Mouse (Mus musculus): ENCODE measurements around the gene Lipe.
"Not testable (repeated sequence)": the region's sequence is repeated elsewhere in the genome, so short reads cannot be mapped to it uniquely, and the experiment has no call there.

The Lipe gene

DNA sequence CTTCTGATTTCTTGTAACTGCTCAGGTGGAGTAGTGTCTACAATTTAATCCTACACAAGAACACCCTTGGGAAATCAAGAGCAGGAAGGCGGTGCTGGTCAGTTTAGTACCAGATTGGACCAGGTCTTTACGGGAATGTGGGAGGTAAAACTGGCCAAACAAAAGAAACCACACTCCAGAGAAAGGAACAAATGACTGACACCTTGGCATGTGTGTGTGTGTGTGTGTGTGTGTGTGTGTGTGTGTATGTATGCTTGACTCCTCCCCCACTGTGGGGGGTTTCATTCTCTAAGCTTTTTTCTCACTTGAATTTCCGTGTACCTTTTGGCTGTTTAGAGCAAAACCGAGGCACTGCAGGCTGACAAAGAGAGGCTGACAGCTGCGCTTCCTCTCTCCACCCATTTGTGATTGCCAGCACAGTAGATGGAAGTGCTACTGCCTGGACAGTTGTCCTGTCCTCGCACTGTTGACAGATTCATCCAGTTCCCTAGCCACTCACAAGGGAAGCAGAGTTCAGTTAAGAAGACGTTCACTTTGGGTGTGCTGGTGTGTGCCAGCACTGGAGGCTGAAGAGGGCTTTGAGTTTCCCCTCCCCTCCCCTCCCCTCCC, 14.4 kb upstream of the Lipe start, which contains the start of gene Cxcl17:
Cxcl17 (minus strand) TSS at position 54 of the 609 bp plus-strand sequence.
- DNase-seq (ENCODE audit: low spot score), result no peak

DNA sequence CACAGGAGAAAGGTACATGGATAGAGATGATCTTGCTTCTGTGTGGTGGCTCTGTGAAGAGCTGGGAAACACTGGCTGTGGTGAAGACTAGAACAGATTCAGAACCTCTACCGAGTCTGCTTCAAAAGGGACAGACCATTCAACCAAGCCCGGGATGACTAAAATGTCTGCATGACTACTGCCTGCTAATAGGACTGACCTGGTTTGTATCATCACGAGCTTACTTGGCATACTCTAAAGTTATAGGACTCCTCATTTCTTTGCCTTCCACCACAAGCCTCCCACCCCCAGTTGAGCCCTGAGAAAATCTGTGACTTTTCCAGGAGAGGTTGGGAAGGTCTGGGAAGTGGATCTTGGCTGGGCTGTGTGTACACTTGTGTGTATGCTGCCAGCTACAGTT, 13.4 kb upstream of the Lipe start:
- DNase-seq (ENCODE audit: low spot score), result no peak

DNA sequence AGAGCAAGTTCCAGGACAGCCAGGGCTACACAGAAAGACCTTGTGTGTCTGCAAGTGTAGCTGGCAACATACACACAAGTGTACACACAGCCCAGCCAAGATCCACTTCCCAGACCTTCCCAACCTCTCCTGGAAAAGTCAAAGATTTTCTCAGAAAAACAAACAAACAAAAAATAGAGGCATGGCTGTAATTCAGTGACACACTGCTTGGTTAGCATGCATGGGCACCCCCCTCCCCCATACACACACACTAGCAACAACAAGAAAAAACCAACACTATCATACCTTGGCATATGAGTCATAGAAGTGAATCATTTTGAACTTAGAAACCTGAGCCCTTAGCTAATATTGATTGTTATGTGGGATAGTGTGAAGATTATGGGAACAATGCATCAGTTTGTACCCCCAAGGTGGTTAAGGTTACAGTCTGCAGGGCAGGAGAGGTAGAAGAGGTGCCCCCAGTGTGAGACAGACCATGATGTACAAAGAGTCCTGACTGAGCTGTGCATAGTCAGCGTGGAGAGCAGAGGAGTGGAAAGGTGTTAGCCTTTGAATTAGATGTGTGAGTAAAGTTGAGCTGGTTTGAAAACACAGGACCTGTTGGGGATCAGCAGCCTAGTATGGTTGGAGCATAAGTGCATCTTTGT, 12.6 kb upstream of the Lipe start:
- DNase-seq (ENCODE audit: low spot score), result no peak

DNA sequence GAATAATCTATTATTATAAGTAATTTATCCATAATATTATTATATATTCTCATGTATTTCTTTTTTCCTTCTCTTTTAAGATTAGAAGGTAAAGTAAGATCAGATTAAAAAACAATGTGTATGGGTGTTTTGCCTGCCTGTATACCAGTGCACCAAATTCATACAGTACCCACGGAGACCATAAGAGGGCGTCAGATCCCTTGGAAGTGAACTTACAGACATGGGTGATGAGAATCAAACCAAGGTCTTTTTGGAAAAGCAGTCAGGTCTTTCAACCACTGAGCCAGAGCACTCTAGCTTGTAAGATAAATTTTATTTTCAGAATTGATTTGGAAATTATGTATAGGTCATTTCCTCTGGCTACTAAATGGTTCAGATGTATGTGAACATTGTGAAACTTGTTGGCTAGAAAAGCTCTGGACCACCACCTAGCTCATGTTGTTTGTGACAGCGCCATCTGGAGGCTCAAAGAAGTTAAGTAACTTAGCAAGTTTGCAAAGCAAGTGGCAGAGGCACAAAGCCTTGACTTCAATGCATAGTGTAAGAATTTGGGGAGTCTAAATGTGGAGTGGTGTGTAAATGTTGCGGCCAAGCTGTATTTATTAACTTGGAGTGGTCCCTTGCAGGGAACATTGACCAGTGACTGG, 10.7 kb upstream of the Lipe start:
- DNase-seq (ENCODE audit: low spot score), result peak; percentile 26

DNA sequence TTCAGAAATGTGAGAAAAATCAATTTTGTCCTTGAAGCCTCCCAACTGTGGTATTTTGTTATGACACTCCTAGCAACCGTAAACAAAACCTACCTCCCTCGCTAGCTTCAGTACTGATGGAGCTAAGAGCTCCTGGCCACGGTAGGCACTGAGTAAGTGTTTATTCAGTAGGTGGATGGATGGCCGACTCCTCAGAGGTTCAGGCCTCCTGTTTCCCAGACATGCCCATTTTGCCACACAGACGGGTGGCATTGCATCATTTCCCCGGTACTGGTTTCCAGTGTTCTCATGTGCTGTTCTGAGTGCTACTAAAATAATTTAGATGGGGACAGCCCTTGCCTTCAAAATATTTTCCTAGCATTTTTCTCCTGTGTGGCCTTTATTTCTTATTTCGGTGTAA, 8.0 kb upstream of the Lipe start:
- DNase-seq (ENCODE audit: low spot score), result no peak

DNA sequence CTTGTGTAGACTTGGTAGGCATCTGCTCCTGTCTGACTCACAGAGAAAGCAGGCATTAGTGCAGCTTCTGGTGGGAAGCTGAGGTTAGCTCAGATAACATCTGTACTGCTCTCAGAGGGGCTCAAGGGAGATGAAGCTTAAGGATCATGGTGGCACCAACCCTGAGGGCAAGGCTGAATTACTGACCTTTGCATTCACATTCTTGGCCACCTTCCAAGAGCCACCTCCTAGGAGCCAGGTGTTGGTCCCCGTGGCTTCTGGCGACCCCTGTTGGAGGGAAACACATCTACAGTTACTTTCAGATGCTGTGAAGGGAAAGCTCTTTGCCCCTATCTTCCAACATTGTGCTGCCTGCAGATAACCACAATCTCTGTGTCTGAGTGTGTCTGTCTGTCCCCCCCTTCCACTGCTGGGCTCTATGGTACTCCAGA, 4.2 kb upstream of the Lipe start:
- peak; percentile 70 for DNase-seq (ENCODE audit: low spot score)

DNA sequence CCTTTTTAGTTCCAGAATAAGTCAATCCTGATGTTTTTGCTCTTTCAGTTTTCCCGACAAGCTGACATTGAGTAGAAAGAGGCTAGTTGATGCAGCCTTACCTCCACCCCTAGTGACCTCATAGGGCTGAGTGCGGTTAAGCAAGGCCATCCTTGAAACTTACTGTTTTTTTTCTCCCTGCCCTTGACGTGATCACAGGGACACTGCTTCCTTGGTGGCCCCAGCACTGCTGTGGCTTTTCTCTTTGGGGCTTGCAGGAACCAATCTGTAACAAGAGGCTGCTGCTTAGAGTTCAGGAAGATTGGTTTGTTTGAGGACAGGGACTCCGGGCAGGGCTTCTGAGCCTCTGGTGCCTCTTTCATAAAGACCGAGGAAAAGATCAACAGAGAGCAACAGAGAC, 3.5 kb upstream of the Lipe start:
- no peak for DNase-seq (ENCODE audit: low spot score)

DNA sequence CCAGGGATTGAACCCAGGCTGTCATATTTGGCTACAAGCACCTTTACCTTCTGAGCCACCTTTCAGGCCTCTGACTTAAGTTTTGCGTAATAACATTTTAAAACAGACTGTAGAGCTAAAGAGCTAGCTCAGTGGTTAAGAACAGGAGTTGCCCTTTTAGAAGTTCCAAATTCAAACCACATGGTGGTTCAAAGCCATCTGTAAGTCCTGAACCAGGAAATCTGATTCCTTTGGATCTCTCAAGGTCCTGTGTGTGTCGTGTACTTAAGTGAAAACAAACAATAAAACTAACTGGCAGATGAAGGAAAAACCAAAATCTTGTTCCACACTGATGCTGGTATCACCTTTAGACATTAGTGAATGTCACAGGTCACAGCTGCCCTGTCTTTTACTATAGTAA, 3.0 kb upstream of the Lipe start:
- no peak for DNase-seq (ENCODE audit: low spot score)

DNA sequence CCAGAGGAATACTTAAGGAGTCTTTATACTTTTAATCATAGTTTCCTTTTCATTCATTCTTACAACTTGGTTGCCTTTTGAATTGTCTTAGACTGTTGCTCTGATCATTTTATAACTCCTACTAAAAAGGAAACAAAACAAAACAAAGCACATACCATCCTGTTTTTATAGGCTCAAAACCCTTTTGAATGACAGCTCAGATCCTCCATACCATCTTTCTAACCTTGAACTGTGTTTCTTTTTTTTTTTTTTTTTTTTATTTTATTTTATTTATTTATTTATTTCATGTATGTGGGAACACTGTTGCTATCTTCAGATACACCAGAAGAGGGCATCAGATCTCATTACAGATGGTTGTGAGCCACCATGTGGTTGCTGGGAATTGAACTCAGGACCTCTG, 518 bp upstream of the Lipe start:
- DNase-seq (ENCODE audit: low spot score), result not testable (repeated sequence)

DNA sequence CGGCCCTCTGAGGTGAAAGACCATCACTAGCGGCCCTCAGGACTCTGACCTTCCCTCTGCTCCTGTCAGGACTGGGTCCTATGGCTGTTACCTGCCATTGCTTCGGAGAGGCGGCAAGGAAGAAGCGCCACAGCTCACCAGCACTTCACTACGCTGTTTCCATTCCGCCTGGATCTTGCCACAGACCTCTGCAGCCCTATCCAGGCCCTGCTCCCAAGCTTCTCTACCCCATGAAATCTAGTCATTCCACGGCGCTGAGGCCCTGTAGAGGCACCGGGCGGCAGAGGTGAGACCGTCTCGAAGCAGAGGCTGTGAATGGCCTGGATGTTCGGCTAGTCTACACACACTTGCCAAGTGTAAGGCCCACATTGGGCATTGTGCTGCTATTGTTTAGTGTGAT, 1.9 kb downstream of the Lipe start:
- no peak for DNase-seq (ENCODE audit: low spot score)

DNA sequence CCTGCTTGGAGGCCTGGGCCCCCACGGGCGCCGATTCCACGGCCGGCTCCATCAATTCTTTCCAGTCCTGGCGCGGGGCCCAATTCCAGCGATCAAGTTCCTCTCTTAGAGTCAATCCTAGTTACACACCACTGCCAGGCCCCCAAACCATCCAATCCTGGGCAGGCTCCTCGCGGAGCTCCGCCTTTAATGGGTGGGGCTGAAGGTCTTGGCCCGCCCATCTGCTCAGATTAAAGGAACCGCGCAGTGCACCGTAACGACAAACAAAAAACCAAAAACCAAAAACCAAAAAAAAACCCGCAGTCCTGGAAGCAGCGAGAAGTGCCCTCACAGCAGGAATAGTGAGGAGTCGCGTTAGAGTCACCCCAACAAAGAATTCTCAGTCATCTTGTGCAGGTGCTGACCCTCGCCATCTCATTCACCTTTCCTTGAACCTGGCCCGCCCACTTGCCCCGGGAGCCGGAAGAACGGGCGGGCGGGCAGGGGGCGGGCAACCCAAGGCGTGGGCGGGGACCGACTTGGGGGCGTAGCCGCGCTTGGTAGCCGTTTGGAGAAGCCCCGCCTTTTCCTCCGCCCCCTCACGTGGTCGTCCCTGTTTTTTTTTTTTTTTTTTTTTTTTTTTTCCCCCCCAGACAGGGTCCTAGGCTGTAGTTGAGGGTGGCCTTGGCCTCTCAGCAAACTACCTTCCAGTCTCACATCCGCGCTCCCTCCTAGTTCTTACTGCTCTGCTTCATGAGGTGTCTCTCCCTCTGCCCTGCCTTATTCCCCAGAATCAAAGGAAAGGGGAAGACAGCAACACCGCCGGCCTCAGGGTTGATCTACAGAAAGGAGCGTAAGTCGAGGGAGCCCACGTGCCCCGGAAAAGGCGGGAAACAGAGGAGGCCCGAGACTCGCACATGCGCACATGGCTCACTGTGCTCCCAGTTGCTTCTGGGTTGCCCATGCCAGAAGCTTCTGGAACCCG, 2.7 kb downstream of the Lipe start:
- peak; percentile 92 for DNase-seq (ENCODE audit: low spot score)

DNA sequence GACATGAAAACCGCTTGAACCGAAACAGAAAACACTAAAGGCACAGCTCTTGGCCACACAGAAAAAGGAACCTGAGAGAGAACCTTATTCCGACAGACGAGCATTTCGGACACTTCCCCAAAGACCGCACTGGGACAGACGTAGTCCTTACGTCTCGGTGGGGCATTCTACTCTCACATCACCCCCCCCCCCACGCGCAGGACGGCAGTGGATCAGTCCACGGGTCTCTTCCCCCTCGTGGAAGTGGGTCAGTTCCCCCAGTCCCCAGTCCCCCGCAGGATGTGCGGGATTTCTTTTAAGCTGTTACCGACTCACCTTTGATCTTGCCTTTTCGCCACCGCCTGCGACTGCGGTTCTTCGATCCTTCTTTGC, 3.3 kb downstream of the Lipe start:
- DNase-seq (ENCODE audit: low spot score), result peak; percentile 11

DNA sequence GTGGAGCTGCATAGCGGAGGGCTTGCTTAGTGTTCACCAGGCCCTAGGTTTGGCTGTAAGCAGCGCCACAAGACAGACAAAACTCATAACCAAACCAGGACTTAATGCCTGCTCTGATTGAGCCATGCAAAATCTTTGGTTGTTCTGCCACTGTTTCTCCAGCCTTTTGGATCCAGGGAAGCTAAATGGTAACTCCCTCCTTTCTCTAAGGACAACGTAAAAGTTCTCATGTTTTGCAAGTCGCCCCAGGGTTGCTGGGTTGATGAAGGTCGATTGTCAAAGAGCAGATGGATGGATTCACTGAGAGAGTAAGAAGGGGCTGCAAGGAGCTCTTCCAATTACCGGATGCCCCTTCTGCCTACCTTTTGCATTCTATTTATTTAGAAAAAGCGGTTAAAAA, 3.8 kb downstream of the Lipe start:
- peak; percentile 18 for DNase-seq (ENCODE audit: low spot score)

DNA sequence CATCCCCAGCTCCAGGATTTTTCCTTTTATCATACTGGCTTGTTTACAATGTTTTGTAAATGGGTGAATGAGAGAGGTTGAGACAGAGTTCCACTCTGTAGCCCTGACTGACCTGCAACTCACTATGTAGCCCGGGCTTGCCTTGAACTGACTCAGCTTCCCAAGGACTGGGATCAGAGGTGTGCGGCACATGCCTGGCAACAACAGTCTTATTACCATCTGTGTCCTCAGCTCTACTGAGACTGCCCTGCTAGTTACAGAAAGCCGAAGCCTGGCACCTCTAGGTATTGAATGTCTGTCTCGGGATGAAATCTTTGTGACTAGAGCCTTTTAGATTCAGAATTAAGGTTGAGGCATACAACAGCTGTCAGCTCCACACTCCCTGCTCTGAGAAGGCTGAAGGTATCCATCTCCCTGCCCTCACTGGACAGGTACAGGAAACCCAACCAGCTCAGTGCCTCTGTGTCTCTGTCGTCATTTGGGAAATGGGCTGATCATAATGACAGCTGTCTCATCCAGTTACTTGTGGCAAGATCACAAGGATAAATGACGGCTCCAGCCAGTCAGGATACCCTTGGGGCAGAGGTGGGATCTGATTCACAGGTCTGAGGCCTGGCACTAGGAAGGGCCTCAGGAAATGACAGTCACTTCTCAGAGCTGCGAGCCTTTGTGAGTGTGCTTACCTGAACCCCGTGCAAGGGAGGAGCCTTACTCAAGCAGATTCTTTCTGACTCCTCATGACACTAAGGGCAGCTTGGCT, 4.9 kb downstream of the Lipe start:
- no peak for DNase-seq (ENCODE audit: low spot score)

DNA sequence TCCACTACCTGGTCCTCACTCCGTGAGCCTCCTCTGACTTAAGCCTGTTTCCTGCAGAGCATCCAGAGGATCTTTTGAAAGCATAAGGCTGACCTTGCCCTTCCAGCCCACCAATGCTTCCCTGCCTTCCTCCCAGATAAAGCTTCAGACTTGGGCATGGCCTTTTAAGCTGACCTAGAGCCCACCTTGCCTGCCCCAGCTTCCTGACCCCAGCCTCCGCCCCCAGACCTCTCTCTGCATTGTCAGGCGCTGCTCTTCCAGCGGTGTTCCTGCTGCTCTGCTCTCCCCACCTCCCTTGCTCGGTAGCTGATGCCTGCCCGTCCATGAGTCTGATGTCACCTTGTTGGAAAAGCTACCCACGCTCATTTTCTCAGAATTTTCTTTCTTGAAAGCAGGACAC, 5.7 kb downstream of the Lipe start:
- no peak for DNase-seq (ENCODE audit: low spot score)

DNA sequence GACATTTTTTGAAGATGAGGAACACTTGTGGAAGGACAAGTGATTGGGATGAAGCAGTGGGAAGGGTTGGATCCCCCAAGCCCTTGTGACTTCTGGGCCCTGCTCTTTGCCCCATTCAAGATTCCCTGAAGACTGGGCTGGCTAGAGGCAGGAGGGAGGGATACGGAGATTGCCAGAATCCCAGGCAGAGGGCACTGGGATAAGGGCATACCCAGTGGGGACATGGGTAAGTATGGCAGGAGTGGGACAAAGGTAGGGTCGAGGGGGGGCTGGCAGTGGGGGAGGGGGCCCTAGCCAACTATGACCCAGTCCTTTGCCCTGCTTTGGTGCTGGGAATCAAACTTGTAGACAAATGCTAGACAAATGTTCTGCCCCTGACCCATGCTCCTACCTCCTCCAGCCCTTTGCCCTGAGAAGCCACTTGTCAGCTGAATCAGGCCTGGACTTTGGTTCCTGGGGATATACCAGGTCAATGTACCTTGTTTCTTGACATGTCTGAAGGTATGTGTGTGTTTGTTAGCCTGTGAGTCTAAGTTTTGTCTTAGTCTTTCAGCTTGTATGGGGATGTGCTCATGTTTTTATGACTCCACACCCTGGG, 6.6 kb downstream of the Lipe start:
- no peak for DNase-seq (ENCODE audit: low spot score)

DNA sequence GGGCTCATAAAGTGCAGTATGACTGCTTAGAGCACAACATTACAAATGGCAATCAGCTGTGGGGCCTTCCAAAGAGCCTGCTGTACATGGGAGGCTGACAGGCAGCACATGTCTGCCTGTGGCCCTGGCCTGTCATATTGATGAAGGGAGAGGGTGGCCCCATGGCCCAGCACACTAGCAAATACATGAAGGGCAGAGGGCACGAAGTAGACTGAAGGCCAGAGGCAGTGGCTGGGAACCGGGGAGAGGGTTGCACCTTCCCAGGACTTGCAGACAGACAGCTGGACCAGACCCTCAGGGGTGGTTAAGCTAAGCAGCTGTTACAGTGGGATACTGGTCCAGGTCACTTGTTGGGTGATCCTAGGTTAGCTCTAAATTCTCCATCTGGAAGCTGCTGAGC, 7.5 kb downstream of the Lipe start:
- no peak for DNase-seq (ENCODE audit: low spot score)

DNA sequence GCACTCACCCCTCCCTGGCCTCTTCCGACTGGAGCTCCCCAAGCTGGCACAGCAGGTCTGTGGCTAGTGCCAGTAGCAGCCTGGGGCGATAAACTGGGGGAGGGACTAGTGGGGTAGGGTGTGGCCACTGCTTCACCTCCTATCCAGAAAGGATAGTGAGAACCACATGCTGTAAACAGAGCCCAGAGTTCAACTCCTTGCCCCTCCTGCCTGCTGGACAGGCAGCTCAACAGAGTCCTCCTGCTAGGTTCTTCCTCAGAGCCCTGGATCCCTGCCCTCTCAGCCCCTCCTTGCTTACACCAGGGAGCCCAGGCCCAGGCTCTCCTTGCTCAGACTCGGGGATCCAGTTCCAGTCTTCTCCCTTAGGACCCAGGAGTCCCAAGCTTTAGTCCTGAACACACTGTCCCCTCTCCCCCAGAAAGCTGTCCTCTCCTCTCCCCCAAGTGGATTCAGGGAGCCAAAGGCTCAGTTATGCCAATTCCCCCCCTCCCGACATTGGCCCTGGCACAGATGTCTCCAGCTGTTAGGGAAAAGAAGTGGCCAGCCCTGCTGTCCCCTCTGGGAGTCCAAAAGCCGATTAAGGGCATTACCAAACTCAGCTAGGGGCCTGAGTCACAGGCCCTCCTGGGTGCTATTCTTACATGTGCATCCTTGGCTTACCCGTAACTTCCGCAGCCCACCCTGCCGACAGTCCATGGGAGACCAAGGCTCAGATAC, 8.3 kb downstream of the Lipe start:
- DNase-seq (ENCODE audit: low spot score), result peak; percentile 40

DNA sequence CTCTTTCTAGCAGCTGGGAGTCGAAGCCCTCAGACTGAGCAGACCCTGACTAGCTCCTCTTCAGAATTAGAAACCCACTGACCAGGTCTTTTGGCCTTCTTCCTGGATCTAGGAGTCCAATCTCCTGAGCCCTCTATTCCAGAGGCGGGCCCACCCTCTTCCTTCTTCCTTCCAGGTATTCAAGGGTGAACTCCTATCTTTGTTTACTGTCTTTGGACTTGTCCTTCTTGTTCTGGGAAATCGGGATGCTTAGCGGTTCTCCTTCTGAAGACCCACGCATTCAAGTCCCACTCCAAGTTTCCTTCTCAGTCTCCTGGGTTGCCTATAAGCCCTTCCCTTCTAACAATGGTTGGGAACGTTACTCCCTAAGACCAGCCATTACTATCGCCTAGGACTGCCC, 9.6 kb downstream of the Lipe start:
- no peak for DNase-seq (ENCODE audit: low spot score)

DNA sequence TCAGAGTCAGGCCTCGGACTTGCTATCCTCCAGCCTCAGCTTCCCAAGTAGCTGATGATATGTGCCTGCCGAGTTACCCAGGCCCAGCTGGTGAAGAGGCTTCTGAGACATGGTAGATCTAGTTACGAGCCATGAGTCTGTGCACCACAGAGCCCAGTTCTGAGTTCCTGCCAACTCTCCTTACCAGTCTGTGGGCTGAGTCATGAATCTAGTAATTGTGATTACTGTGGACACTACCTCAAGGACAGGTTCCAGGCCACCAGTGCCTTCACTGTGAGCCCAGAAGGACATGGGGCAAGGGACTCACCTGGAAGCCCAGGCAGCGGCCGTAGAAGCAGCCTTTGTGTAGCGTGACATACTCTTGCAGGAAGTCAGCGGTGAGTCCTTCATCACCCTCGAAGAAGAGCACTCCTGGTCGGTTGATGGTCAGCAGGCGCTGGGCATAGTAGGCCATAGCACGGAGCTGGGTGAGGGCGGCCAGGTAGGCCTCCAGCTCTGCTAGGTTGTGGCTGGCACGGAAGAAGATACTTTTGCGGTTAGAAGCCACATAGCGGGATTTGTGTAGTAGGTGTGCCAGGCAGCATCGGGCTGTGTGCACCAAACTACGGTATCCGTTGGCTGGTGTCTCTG, 10.6 kb downstream of the Lipe start:
- DNase-seq (ENCODE audit: low spot score), result no peak

Data from MN1 (cell line).